Mouse (Mus musculus) frontal cortex, postnatal 25 days (tissue): Measurements from ENCODE around the gene Pla2g3.

Experiments
- DNase-seq, 2 experiments: peaks; one replicate each; pipeline ENCODE4 v3.0.0; 2022; ENCODE audit warnings: low spot score in 2 of 2

The Pla2g3 gene

GRCm38 (mm10) chr11:3519756-3520398 lies 31.8 kb downstream of the Pla2g3 start:
- DNase-seq, result no peak

GRCm38 (mm10) chr11:3520919-3521318 lies 32.8 kb downstream of the Pla2g3 start:
- no peak for DNase-seq

GRCm38 (mm10) chr11:3521339-3522224 lies 33.5 kb downstream of the Pla2g3 start:
- no peak for DNase-seq

GRCm38 (mm10) chr11:3522285-3523000 lies 34.4 kb downstream of the Pla2g3 start:
- no peak for DNase-seq

- no peak for DNase-seq
Measured at GRCm38 (mm10) chr11:3523840-3524582, 35.9 kb downstream of the Pla2g3 start.

GRCm38 (mm10) chr11:3525560-3525959 lies 37.5 kb downstream of the Pla2g3 start:
- no peak for DNase-seq

GRCm38 (mm10) chr11:3526207-3526606 lies 38.1 kb downstream of the Pla2g3 start:
- DNase-seq, result no peak

GRCm38 (mm10) chr11:3526979-3527738 lies 39.1 kb downstream of the Pla2g3 start:
- no peak for DNase-seq

GRCm38 (mm10) chr11:3527766-3528165 lies 39.7 kb downstream of the Pla2g3 start:
- no peak for DNase-seq

- no peak for DNase-seq
Measured at GRCm38 (mm10) chr11:3528208-3528607, 40.1 kb downstream of the Pla2g3 start.

GRCm38 (mm10) chr11:3529476-3530252 lies 41.6 kb downstream of the Pla2g3 start:
- DNase-seq, result no peak

- DNase-seq, result no peak
Measured at GRCm38 (mm10) chr11:3530731-3531130, 42.6 kb downstream of the Pla2g3 start.

GRCm38 (mm10) chr11:3531634-3532033 lies 43.5 kb downstream of the Pla2g3 start:
- DNase-seq, result no peak

- DNase-seq, result no peak
Measured at GRCm38 (mm10) chr11:3532101-3532931, 44.2 kb downstream of the Pla2g3 start.

- DNase-seq, result no peak
Measured at GRCm38 (mm10) chr11:3533406-3533932, 45.4 kb downstream of the Pla2g3 start.

GRCm38 (mm10) chr11:3534956-3535355 lies 46.9 kb downstream of the Pla2g3 start:
- DNase-seq, result no peak

GRCm38 (mm10) chr11:3535406-3535986 lies 47.4 kb downstream of the Pla2g3 start:
- peak; percentile 90 to 93 for DNase-seq

- no peak for DNase-seq
Measured at GRCm38 (mm10) chr11:3536082-3536481, 48.0 kb downstream of the Pla2g3 start.
